Mouse (Mus musculus) MEL (cell line): ENCODE results near the gene Gm21988. TPM values are rescaled to one million over a fixed set of nuclear protein-coding genes. Genes with fewer than 3 reads are reported as not detected.

Source experiments
- DNase-seq: peaks from one replicate; pipeline ENCODE4 v3.0.0; 2011; ENCODE audit warnings: low read depth, low spot score
- H3K27ac ChIP-seq: 2 replicates; pipeline ENCODE4 v1.5.1; 2012; ENCODE audit warnings: low read depth, mild to moderate bottlenecking, control low read depth, low read length, moderate library complexity; ENCODE audit not compliant: control insufficient read depth
- H3K27me3 ChIP-seq, 2 experiments: fragments of 150-350 bp in 1 of 2; sonication (generic) in 1 of 2; 2 replicates each; pipeline ENCODE4 v1.6.1; 2012; ENCODE audit warnings: low read length in 2 of 2, mild to moderate bottlenecking in 2 of 2, improper control_type of control experiment in 1 of 2, moderate library complexity in 1 of 2; ENCODE audit not compliant: insufficient read depth in 2 of 2, control insufficient read depth in 1 of 2
- H3K36me3 ChIP-seq, 2 experiments: 2 replicates each; pipeline ENCODE4 v1.6.1; 2012 to 2014; ENCODE audit warnings: low read length in 2 of 2, improper control_type of control experiment in 1 of 2, inconsistent platforms in 1 of 2, mild to moderate bottlenecking in 1 of 2; ENCODE audit not compliant: insufficient read depth in 2 of 2, control insufficient read depth in 1 of 2
- H3K4me1 ChIP-seq, 2 experiments: fragments of 150-350 bp in 1 of 2; sonication (generic) in 1 of 2; 2 replicates each; pipeline ENCODE4 v1.6.1; 2012; ENCODE audit warnings: low read length in 2 of 2, improper control_type of control experiment in 1 of 2, mild to moderate bottlenecking in 1 of 2; ENCODE audit not compliant: insufficient read depth in 2 of 2, control insufficient read depth in 1 of 2
- H3K4me3 ChIP-seq, 2 experiments: fragments of 150-350 bp in 1 of 2; sonication (generic) in 1 of 2; 2 replicates each; pipeline ENCODE4 v1.5.1; 2012; ENCODE audit warnings: low read depth in 2 of 2, low read length in 2 of 2, mild to moderate bottlenecking in 2 of 2, moderate library complexity in 2 of 2, control low read depth in 1 of 2, improper control_type of control experiment in 1 of 2; ENCODE audit not compliant: control insufficient read depth in 1 of 2, insufficient read depth in 1 of 2
- H3K79me2 ChIP-seq: 2 replicates; pipeline ENCODE4 v1.6.1; 2012; ENCODE audit warnings: mild to moderate bottlenecking, low read length, moderate library complexity; ENCODE audit not compliant: control insufficient read depth, poor library complexity, insufficient read depth
- H3K9ac ChIP-seq: 2 replicates; pipeline ENCODE4 v1.6.1; 2012; ENCODE audit warnings: low read depth, mild to moderate bottlenecking, control low read depth, low read length, moderate library complexity; ENCODE audit not compliant: control insufficient read depth, poor library complexity, severe bottlenecking
- H3K9me3 ChIP-seq: fragments of 150-350 bp; sonication (generic); replicated peaks from 2 replicates; pipeline ENCODE4 v1.6.1; 2012; ENCODE audit warnings: mild to moderate bottlenecking, low read length, improper control_type of control experiment, moderate library complexity; ENCODE audit not compliant: insufficient read depth
- BHLHE40 ChIP-seq: IDR thresholded peaks from 2 replicates; pipeline ENCODE4 v1.6.1; 2012; ENCODE audit warnings: low read depth, mild to moderate bottlenecking, inconsistent platforms, low read length, improper control_type of control experiment, borderline replicate concordance
- CHD2 ChIP-seq: IDR thresholded peaks from 2 replicates; pipeline ENCODE4 v1.6.1; 2011; ENCODE audit warnings: low read length, improper control_type of control experiment
- CTCF ChIP-seq, 3 experiments: IDR thresholded peaks in 2 of 3; conservative IDR thresholded peaks in 1 of 3; 2 replicates each; pipeline ENCODE4 v1.5.1; 2011 to 2012; ENCODE audit warnings: low read length in 3 of 3, low read depth in 2 of 3, mild to moderate bottlenecking in 2 of 3, improper control_type of control experiment in 1 of 3, inconsistent platforms in 1 of 3, mixed read lengths in 1 of 3, moderate library complexity in 1 of 3; ENCODE audit not compliant: control insufficient read depth in 1 of 3, insufficient read depth in 1 of 3, poor library complexity in 1 of 3, severe bottlenecking in 1 of 3
- EP300 ChIP-seq, 2 experiments: IDR thresholded peaks; 2 replicates each; pipeline ENCODE4 v1.6.1; 2011; ENCODE audit warnings: improper control_type of control experiment in 2 of 2, low read length in 2 of 2, low read depth in 1 of 2, mild to moderate bottlenecking in 1 of 2
- ETS1 ChIP-seq: IDR thresholded peaks from 2 replicates; pipeline ENCODE4 v1.6.1; 2012; ENCODE audit warnings: low read depth, mild to moderate bottlenecking, inconsistent platforms, low read length, improper control_type of control experiment, moderate library complexity
- MAFK ChIP-seq: IDR thresholded peaks from 2 replicates; pipeline ENCODE4 v1.6.1; 2011; ENCODE audit warnings: low read depth, mild to moderate bottlenecking, low read length, improper control_type of control experiment, borderline replicate concordance
- MAX ChIP-seq: IDR thresholded peaks from 2 replicates; pipeline ENCODE4 v1.6.1; 2011; ENCODE audit warnings: low read length, improper control_type of control experiment
- MAZ ChIP-seq: IDR thresholded peaks from 2 replicates; pipeline ENCODE4 v1.6.1; 2012; ENCODE audit warnings: low read depth, mild to moderate bottlenecking, inconsistent platforms, low read length, improper control_type of control experiment
- MYC ChIP-seq: IDR thresholded peaks from 2 replicates; pipeline ENCODE4 v1.6.1; 2011; ENCODE audit warnings: low read depth, mild to moderate bottlenecking, low read length, improper control_type of control experiment, moderate library complexity
- NRF1 ChIP-seq: IDR thresholded peaks from 2 replicates; pipeline ENCODE4 v1.6.1; 2014; ENCODE audit warnings: low read depth, mild to moderate bottlenecking, inconsistent platforms, low read length, improper control_type of control experiment, moderate library complexity; ENCODE audit not compliant: poor library complexity, insufficient read depth, severe bottlenecking
- POLR2AphosphoS5 ChIP-seq: IDR thresholded peaks from 2 replicates; pipeline ENCODE4 v1.6.1; 2012; ENCODE audit warnings: low read depth, borderline replicate concordance, mild to moderate bottlenecking, inconsistent platforms, low read length, moderate library complexity, mixed read lengths
- SIN3A ChIP-seq: IDR thresholded peaks from 2 replicates; pipeline ENCODE4 v1.6.1; 2012; ENCODE audit warnings: low read length, improper control_type of control experiment, inconsistent platforms
- SMC3 ChIP-seq: IDR thresholded peaks from 2 replicates; pipeline ENCODE4 v1.6.1; 2011; ENCODE audit warnings: low read depth, low read length, improper control_type of control experiment
- TBP ChIP-seq: IDR thresholded peaks from 2 replicates; pipeline ENCODE4 v1.8.0; 2011; ENCODE audit warnings: low read depth, low read length, improper control_type of control experiment
- TCF12 ChIP-seq: IDR thresholded peaks from 2 replicates; pipeline ENCODE4 v1.6.1; 2014; ENCODE audit warnings: low read depth, mild to moderate bottlenecking, inconsistent platforms, low read length, improper control_type of control experiment, moderate library complexity
- UBTF ChIP-seq: IDR thresholded peaks from 2 replicates; pipeline ENCODE4 v1.6.1; 2012; ENCODE audit warnings: low read depth, mild to moderate bottlenecking, inconsistent platforms, low read length, improper control_type of control experiment, moderate library complexity, borderline replicate concordance; ENCODE audit not compliant: insufficient read depth
- USF2 ChIP-seq, 2 experiments: IDR thresholded peaks; 2 replicates each; pipeline ENCODE4 v1.6.1; 2011 to 2012; ENCODE audit warnings: improper control_type of control experiment in 2 of 2, low read length in 2 of 2, borderline replicate concordance in 1 of 2, inconsistent platforms in 1 of 2, low read depth in 1 of 2, mild to moderate bottlenecking in 1 of 2; ENCODE audit not compliant: insufficient read depth in 1 of 2
- ZC3H11A ChIP-seq: IDR thresholded peaks from 2 replicates; pipeline ENCODE4 v1.6.1; 2012; ENCODE audit warnings: low read depth, mild to moderate bottlenecking, inconsistent platforms, low read length, improper control_type of control experiment
- ZKSCAN1 ChIP-seq: IDR thresholded peaks from 2 replicates; pipeline ENCODE4 v1.6.1; 2012; ENCODE audit warnings: low read depth, mild to moderate bottlenecking, inconsistent platforms, low read length, improper control_type of control experiment, moderate library complexity
- ZMIZ1 ChIP-seq: IDR thresholded peaks from 2 replicates; pipeline ENCODE4 v1.6.1; 2012; ENCODE audit warnings: low read depth, mild to moderate bottlenecking, inconsistent platforms, low read length, improper control_type of control experiment, moderate library complexity
- polyA plus RNA-seq, 2 experiments: library from polyadenylated mRNA; stranded (reverse) in 1 of 2; unstranded in 1 of 2; fragments of >175 nt in 1 of 2; fragments of >200 nt in 1 of 2; gene quantifications; 2 replicates each; pipeline versions ENCODE4 v1.2.1 to v1.2.4; 2012; ENCODE audit warnings: low replicate concordance in 2 of 2, low read depth in 1 of 2; ENCODE audit not compliant: insufficient read length in 2 of 2, insufficient read depth in 1 of 2, missing spikeins in 1 of 2
- total RNA-seq: library from RNA; depleted of rRNA; stranded (reverse); fragments of 300-350 nt; gene quantifications from 2 replicates; pipeline ENCODE4 v1.2.3, GENCODE M21; 2012; rRNA removed

The Gm21988 gene
- total and polyA plus RNA-seq, 3 experiments, result 3.7 to 4.1 TPM; not detected in 1

GRCm38 (mm10) chr11:70189319-70190134, 50.1 kb downstream of the Gm21988 start:
- Histone ChIP-seq H3K27ac (no peak overlapping the region), H3K27me3 (peaks cover 0 to 1% of the 10 kb centered on the region in 2 experiments; a peak in 2 of 4 replicates), H3K4me1 (no peaks in the 10 kb centered on the region), H3K36me3 (0 out of 4 replicates have a peak, but pooled peaks cover 0 to 2% of the 10 kb centered on the region in 2 experiments), H3K79me2 (no peaks in the 10 kb centered on the region), H3K9ac (no peak overlapping the region), H3K9me3 (no peaks in the 10 kb centered on the region)
- TF ChIP-seq EP300 (IDR thresholded peaks at IDR 0.05; ENCODE audit: low read depth in 1 of 2, low read length in 2 of 2) (no peak), SMC3 (no peak), BHLHE40 (no peak), CHD2 (no peak), MAFK (no peak), ZKSCAN1 (no peak), TCF12 (no peak), ZC3H11A (no peak), NRF1 (no peak), POLR2AphosphoS5 (no peak), CTCF (IDR thresholded peaks at IDR 0.05 in 2 of 3, conservative IDR thresholded peaks at IDR 0.05 in 1 of 3; ENCODE audit: control insufficient read depth in 1 of 3, insufficient read depth in 1 of 3, low read depth in 2 of 3, low read length in 3 of 3, poor library complexity in 1 of 3, severe bottlenecking in 1 of 3) (no peak), SIN3A (no peak), USF2 (IDR thresholded peaks at IDR 0.05; ENCODE audit: borderline replicate concordance in 1 of 2, insufficient read depth in 1 of 2, low read depth in 1 of 2, low read length in 2 of 2) (no peak), ZMIZ1 (no peak), MAX (no peak), MAZ (no peak), UBTF (no peak), ETS1 (no peak), TBP (no peak), MYC (no peak)
- TF ChIP-seq, all 39 proteins: peak for 0
- H3K4me3 ChIP-seq, result no peak overlapping the region
- no peak for DNase-seq

Other genes with a start within 250 kb of the Gm21988 start
- gene Gabarap, start 248.7 kb downstream of the Gm21988 start, total RNA-seq, result 105 and 132 TPM in 2 replicates
- gene Gabarap, start 248.7 kb downstream of the Gm21988 start, polyA plus RNA-seq, result 100 to 1,000 TPM in 1 of 2 experiments, not detected in 1; 241 TPM
- 88.2 and 112 TPM in 2 replicates for gene Phf23, start 244.1 kb downstream of the Gm21988 start, total RNA-seq
- 100 to 1,000 TPM in 1 of 2 experiments, not detected in 1; 108 TPM for gene Phf23, start 244.1 kb downstream of the Gm21988 start, polyA plus RNA-seq
- gene Dvl2, start 239.2 kb downstream of the Gm21988 start, total RNA-seq, result 40.1 and 41.9 TPM in 2 replicates
- 10 to 100 TPM in 1 of 2 experiments, not detected in 1; 38.5 TPM for gene Dvl2, start 239.2 kb downstream of the Gm21988 start, polyA plus RNA-seq
- 123 and 140 TPM in 2 replicates for gene Acadvl, start 224.4 kb downstream of the Gm21988 start, total RNA-seq
- gene Acadvl, start 224.4 kb downstream of the Gm21988 start, polyA plus RNA-seq, result 10 to 100 TPM in 1 of 2 experiments, not detected in 1; 92.5 TPM
- 6.5 and 7.9 TPM in 2 replicates for gene Dlg4, start 222.9 kb downstream of the Gm21988 start, total RNA-seq
- gene Dlg4, start 222.9 kb downstream of the Gm21988 start, polyA plus RNA-seq, result 10 to 100 TPM in 1 of 2 experiments, not detected in 1; 24.7 TPM
- gene Asgr1, start 185.7 kb downstream of the Gm21988 start, total RNA-seq, result 0.13 TPM in 1 of 2 replicates, not detected in the other
- under 1 TPM in 1 of 2 experiments, not detected in 1; 0.31 TPM for gene Asgr1, start 185.7 kb downstream of the Gm21988 start, polyA plus RNA-seq
- not detected in 2 replicates for gene Asgr2, start 147.2 kb downstream of the Gm21988 start, total RNA-seq
- gene Asgr2, start 147.2 kb downstream of the Gm21988 start, polyA plus RNA-seq, result not detected
- gene Mgl2, start 109.5 kb downstream of the Gm21988 start, total RNA-seq, result 0.12 TPM in 1 of 2 replicates, not detected in the other
- under 1 TPM in 1 of 2 experiments, not detected in 1; 0.06 TPM for gene Mgl2, start 109.5 kb downstream of the Gm21988 start, polyA plus RNA-seq
- gene Clec10a, start 83.6 kb downstream of the Gm21988 start, total RNA-seq, result 5.0 and 8.4 TPM in 2 replicates
- 10 to 100 TPM in 1 of 2 experiments, not detected in 1; 10.8 TPM for gene Clec10a, start 83.6 kb downstream of the Gm21988 start, polyA plus RNA-seq
- 0.31 and 0.33 TPM in 2 replicates for gene Slc16a11, start 27.1 kb downstream of the Gm21988 start, total RNA-seq
- gene Slc16a11, start 27.1 kb downstream of the Gm21988 start, polyA plus RNA-seq, result 1 to 10 TPM in 1 of 2 experiments, not detected in 1; 1.2 TPM
- 3.1 and 4.2 TPM in 2 replicates for gene Slc16a13, start 18.8 kb downstream of the Gm21988 start, total RNA-seq
- gene Slc16a13, start 18.8 kb downstream of the Gm21988 start, polyA plus RNA-seq, result 1 to 10 TPM in 1 of 2 experiments, not detected in 1; 7.9 TPM
- not detected in 2 replicates for gene Bcl6b, start 10.0 kb downstream of the Gm21988 start, total RNA-seq
- gene Bcl6b, start 10.0 kb downstream of the Gm21988 start, polyA plus RNA-seq, result not detected
- gene 0610010K14Rik, start 1.9 kb downstream of the Gm21988 start, total RNA-seq, result 60.4 and 61.8 TPM in 2 replicates
- gene 0610010K14Rik, start 1.9 kb downstream of the Gm21988 start, polyA plus RNA-seq, result 100 to 1,000 TPM in 1 of 2 experiments, not detected in 1; 189 TPM
- gene Rnasek, start within 50 bp of the Gm21988 start, total RNA-seq, result 46.8 and 56.2 TPM in 2 replicates
- gene Rnasek, start within 50 bp of the Gm21988 start, polyA plus RNA-seq, result 100 to 1,000 TPM in 1 of 2 experiments, not detected in 1; 179 TPM
- not detected in 2 replicates for gene Alox12, start 15.5 kb upstream of the Gm21988 start, total RNA-seq
- gene Alox12, start 15.5 kb upstream of the Gm21988 start, polyA plus RNA-seq, result under 1 TPM in 1 of 2 experiments, not detected in 1; 0.03 TPM
- gene Alox12e, start 82.8 kb upstream of the Gm21988 start, total RNA-seq, result not detected in 2 replicates
- not detected for gene Alox12e, start 82.8 kb upstream of the Gm21988 start, polyA plus RNA-seq
- gene Alox15, start 112.2 kb upstream of the Gm21988 start, total RNA-seq, result not detected in 2 replicates
- not detected for gene Alox15, start 112.2 kb upstream of the Gm21988 start, polyA plus RNA-seq
- gene Pelp1, start 170.2 kb upstream of the Gm21988 start, total RNA-seq, result 46.4 and 50.6 TPM in 2 replicates
- gene Pelp1, start 170.2 kb upstream of the Gm21988 start, polyA plus RNA-seq, result 10 to 100 TPM in 1 of 2 experiments, not detected in 1; 70.1 TPM
- gene Arrb2, start 192.8 kb upstream of the Gm21988 start, total RNA-seq, result 200 and 241 TPM in 2 replicates
- 100 to 1,000 TPM in 1 of 2 experiments, not detected in 1; 272 TPM for gene Arrb2, start 192.8 kb upstream of the Gm21988 start, polyA plus RNA-seq
- gene Med11, start 212.1 kb upstream of the Gm21988 start, total RNA-seq, result 43.0 and 43.3 TPM in 2 replicates
- 10 to 100 TPM in 1 of 2 experiments, not detected in 1; 40.0 TPM for gene Med11, start 212.1 kb upstream of the Gm21988 start, polyA plus RNA-seq
- gene Zmynd15, start 219.6 kb upstream of the Gm21988 start, total RNA-seq, result not detected in 2 replicates
- under 1 TPM in 1 of 2 experiments, not detected in 1; 0.14 TPM for gene Zmynd15, start 219.6 kb upstream of the Gm21988 start, polyA plus RNA-seq
- not detected in 2 replicates for gene Cxcl16, start 220.2 kb upstream of the Gm21988 start, total RNA-seq
- not detected for gene Cxcl16, start 220.2 kb upstream of the Gm21988 start, polyA plus RNA-seq